Mouse (Mus musculus) retina, adult 2 months (tissue): ENCODE data around the gene Ccdc3.
A peak's percentile ranks its signal among the peaks of the same experiment; 100 is the strongest.

Experiments used
- DNase-seq: peaks from one replicate; pipeline ENCODE4 v3.0.0-alpha.2; 2012; ENCODE audit warnings: low read depth, low spot score

Gene Ccdc3

DNA sequence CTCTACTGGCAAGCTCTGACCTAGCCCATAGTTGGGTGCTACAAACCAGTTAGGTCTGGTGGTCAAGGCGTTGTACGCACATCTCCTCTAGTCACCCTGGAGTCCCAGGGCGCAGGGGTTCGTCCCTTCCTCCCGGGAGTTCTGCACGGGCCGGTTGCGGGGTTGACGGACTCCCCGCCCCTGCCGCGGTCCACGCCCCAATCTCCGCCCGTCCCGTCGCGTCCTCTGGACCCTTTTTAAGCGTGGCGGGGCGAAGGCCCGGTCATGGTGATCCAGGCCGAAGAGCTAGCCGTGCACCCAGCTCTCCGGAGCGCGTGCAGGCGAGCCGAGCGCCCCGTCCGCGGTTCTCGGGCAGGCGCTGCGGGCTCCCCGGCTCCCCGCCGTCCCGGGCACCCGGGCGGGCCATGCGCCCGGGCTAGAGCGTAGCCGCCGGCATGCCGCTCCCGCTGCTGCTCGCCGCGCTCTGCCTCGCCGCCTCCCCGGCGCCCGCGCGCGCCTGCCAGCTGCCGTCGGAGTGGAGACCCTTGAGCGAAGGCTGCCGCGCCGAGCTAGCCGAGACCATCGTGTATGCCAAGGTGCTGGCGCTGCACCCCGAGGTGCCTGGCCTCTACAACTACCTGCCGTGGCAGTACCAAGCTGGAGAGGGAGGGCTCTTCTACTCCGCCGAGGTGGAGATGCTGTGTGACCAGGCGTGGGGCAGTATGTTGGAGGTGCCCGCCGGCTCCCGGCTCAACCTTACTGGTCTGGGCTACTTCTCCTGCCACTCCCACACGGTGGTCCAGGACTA lies at the start of gene Ccdc3:
Gene Ccdc3 (plus strand): TSS at position 277 of the 787 bp plus-strand sequence.
- DNase-seq, result no peak

DNA sequence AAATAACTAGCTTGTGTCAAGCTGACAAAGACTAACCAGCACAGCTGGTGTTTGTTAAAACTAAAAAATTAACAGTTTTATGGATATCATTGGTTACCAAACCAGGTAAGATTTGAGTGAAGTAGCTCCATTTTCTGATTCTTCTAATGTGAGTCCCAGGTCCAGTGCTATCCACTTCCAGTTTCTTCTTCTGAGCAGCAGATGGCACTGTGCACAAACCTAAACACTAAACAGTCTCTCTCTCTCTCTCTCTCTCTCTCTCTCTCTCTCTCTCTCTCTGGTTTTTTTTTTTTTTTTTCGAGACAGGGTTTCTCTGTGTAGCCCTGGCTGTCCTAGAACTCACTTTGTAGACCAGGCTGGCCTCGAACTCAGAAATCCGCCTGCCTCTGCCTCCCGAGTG lies 47.2 kb upstream of the Ccdc3 start:
- peak; percentile 50 for DNase-seq

DNA sequence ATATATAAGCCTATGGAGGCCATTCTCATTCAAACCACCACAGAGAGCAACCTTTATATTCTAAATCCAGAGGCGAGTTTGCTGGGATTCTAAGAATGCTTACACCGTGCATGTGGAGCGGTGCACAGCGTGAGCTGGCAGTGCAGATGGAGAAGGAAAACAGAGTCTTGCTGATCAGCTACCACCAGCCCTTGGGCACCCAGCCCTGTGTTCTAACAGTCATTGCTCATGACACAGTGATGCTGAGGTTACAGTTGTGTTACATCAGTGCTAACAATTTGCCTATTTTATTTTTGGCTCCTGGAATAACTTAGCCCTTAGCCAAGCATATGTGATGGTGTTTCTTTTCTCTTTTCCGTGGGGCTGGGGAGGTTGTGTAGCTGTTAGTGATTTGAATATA lies 42.7 kb upstream of the Ccdc3 start:
- no peak for DNase-seq

DNA sequence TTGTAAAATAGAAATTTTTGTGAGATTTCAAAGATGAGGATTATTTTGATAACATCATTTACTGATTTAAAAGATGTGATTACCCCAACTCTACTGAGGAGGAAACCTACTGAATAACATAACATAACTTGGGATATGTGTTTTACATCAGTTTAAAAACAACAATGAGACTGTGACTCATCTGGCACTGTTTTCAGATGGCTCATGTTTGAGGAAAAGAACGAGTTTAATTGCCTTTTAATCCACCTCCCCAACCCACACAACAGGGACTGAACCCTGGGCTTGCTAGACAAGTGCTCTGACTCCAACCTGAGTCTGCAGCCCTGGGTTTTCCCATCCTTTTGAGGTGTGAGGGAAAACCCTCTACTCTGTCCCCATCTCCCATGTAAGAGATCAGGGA lies 42.3 kb upstream of the Ccdc3 start:
- DNase-seq, result no peak

DNA sequence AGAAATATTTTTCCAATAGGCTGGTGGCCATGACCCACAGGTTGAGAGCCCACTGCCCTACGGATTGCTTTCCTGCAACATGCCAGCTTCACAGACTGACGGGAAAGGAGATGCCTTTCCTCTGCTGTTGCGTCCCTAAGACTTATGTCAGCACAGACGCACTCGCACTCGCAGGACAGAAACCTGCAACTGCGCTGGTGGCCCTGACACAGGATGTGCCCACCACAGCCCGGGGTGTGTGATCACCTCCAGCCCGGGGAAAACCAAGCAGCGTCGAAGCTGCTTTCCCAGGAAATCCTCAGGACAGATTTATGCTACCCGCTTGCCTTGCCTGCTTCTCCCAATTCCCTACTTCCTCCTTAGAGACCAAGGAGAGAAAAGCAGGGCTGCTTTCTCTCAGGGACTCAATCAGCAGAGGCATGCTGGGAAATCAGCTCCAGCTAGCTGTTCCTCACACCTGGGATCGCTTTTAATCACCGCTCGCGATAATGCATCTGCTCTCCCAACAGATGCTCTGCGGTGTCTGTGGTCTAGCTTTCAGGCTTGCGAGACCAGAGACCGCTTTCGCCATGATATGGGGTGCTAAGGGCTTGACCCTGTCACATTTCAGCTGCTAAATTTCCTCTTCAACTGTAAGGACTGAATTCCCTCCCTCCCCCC lies 39.7 kb upstream of the Ccdc3 start:
- DNase-seq, result no peak

DNA sequence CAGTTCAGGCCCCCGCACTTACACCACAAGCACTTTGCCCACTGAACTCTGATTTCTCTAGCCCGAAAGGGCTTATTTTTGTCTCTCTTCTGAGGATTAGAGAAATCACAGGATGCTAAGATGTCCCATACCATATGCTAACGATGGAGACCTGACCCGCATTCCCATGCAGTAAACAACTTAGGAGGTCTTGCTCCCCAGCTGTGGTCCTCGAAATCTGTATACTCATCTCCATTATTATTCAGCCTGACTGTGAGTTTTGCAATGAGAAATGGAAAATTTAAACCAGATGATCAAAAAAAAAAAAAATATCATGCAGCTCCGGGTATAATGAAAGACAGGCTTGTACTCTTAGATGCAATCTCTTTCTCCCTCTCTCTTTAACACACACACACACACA lies 38.4 kb upstream of the Ccdc3 start:
- no peak for DNase-seq

DNA sequence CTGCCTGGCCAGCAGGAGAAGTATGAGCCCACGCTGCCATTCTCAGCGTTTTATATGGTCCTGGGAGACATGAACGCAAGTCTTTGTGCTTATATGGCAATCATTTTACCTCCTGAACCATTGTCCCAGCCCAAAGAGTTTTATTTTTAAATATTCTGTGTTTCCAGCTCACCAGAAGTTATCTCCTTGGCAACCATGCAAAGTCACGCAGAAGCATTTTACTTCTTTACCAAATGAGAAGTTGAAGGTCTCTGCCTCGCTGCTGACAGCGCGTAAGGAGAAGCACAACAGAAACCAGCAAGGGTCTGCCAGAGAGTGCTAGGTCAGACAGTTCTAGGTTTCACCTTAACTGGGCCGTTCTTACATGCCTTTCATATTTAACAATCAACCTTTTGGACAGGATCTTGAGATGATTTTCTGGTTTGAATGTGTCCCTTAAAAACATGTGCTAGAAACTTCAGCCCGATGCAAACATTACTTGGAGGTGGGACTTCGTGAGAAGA lies 35.8 kb upstream of the Ccdc3 start:
- DNase-seq, result no peak

DNA sequence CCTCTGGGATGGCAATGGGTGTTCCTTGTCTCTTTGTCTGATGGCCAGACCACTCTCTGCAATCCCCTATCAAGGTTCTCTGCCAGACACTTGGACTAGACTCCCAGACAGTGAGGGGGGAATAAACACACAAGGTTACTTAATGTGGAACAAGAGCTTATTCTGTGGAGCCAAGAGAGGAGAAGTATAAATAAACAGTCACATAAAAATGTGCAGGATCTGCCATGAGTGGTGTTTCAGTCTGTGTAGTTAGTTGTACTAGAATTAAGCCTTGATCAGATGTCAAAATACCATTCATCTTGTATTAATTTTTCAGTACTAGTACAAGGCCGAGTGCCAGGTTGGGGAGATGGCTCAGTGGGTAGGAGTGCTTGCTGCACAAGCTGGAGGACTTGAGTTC lies 34.7 kb upstream of the Ccdc3 start:
- no peak for DNase-seq

DNA sequence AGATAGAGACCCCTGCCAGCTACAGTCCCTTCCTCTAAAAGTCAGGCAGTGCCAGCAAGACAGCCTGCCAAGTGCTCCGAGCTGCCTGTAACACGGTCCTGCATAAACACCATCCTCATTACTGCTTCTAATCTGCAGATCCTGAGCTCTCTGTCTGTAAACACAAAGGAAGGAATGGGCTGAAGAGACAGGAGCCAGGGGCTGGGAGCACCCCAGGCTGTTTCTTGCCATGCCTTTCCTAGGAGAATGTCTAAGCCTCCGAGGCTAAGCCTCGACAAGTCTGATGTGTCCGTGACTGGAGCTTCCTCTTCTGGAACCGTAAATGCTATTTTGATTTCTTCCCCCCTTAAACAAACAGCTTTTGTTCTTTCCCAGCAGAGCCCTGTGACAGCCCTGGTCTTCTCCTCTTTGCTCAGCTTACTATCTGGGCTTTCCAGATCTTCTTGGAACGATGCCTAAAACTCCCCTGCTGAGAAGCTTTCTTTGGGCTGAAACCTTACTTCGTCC lies 24.7 kb upstream of the Ccdc3 start:
- DNase-seq, result no peak

DNA sequence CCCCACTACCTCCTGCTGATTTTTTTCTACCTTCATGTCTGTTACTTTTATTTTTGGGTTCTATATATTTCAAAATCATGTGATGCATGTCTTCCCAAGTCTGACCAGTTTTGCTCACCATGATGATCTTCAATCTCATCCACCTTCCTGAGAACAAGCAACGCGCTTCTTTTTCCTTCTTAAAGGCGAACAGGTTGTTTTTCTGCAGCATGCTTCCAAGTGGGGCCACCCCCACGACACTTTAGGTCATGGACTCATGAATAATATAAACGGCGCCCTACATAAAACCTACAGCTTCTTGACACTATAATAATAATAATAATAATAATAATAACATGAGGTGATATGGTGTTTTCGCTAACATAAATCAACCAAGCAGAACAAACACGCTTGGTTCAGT lies 23.2 kb upstream of the Ccdc3 start:
- no peak for DNase-seq

DNA sequence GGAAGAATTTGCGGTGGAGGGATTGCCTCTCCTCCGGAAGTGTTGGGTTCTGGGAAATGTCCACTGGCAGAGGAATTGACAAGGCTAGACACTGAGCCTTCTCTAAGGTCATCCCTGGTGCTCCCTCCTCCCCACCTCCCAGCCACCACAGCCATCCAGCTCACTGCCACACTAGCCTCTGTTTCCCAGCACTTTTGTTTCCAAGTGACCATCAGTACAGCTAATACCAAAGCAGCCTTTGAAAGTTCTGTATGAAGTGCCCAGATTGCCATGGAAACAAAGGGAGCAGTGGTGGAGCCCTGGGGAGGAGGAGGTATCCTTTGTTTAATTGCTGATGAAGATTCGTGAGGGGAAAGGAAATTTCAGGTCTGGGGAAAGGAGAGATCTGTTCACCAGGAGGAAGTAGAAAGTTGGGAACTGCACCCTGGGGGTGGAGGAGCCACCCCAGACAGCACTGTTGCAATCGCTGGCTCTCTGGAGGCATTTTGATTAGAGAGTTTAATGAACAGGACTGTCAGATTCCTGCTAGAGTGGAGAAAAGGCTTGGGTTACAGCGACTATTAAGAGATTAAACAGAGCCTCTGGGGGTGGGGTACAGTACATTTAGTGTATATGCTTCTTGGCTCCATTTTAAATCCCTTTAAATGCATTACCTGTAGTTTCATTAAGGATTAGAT lies 20.6 kb upstream of the Ccdc3 start:
- DNase-seq, result no peak

DNA sequence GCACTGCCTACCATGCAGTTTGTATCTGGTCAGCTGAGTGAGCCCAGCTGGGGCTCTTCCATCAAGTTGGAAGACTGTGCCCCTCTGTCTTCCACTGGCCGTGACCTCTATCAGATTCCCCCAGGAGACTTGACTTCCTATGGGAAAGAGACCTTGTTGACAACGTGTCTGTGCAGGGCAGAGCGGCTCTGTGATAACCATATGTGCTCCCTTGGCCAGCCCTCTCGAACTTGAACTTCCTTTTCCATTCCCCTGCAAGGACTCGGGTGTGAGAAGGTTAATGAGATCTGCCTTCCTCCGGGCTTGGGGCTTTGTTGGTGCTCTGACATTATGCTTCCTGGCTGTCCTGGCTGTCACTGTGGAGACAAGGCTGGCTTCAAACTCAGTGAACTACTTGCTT lies 12.1 kb upstream of the Ccdc3 start:
- DNase-seq, result no peak

DNA sequence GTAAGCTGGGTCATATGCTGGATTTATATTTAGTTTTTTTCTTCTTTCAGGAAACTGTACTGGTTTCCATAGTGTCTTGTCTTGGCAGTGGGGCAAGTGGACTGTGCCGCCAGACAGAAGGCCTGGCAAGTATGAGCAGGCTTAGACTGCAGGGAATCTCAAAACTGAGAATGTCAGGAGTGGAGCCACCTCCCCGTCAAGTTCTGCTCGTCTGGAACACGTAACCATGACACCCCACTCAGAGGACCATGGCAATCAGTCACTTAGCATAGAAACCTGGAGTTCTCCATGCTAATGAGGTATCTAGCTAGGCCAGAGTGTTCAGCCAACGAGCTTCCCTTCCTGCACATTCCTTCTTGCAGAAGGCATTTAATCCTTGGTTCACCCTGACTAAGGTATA lies 10.2 kb upstream of the Ccdc3 start:
- DNase-seq, result no peak

DNA sequence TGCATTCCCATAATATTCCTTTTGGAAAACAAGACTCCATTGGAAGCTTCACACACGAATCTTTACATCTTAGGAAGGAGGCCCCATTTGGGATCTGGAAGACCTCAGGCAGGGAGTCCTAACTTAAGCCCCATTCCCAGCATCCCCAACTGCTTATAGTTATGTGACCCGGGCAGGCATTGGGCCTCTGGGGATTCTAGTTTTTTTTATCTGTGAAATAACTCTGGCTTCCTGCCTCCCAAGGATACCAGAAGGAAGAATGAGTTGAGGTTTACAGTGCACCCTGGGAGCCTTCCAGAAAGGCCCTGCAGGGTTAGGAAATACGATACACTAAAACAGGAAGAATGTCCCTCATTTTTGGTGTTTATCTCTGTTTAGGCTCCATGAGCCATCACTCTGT lies 8.5 kb upstream of the Ccdc3 start:
- DNase-seq, result no peak

DNA sequence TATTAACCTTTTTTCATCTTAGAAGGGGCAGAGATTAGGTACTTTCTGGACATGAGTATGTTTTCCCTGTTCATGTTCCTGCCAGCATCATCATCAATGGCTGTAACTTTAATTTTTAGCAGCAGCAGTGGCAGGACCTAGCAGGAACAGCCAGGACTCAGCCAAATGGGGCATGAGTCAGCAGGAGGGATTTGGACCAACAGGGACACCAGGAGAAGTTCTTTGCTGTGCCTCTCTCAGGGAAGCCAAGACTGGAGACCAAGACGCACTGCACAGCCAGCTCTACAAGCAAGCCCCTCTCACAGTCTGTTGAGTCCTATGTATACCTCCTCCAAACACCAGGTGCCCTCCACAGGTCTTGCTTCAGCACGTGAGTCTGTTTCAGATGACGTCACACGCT lies 5.5 kb upstream of the Ccdc3 start:
- no peak for DNase-seq

DNA sequence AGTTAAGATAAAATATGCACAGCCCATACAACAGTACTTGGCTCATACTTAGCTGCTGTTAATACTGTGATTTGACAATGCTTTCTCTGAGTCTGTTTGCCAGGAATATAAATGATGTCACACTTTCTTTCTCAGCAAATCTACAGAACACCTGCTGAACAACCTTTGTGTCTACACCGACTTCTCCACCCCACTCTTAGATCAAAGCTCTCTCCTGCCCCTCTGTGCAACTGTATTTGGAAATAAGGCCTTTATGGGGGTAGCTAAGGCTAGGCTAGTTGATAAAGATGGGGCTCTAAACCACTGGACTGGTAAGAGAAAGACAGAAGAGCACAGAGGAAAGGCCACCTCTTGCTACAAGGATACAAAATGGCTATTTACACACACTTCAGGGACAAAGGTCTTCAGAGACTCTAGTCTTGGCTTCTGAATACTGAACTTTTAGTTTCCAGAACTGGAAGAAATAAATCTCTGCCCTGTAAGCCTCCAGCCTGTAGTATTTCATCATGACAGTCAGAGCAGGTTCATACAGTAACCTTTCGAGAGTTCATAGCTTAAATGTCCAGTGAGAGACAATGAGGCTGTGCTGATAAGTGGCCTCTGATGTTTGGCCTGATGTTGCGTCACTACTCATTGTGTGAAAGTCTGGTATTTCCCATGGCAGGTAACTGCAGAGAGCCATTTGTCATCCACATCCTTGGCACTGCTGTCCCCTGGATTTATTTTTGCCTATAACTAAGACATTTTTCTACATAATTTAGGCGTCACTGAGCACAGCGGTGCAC lies 2.4 kb upstream of the Ccdc3 start:
- no peak for DNase-seq

DNA sequence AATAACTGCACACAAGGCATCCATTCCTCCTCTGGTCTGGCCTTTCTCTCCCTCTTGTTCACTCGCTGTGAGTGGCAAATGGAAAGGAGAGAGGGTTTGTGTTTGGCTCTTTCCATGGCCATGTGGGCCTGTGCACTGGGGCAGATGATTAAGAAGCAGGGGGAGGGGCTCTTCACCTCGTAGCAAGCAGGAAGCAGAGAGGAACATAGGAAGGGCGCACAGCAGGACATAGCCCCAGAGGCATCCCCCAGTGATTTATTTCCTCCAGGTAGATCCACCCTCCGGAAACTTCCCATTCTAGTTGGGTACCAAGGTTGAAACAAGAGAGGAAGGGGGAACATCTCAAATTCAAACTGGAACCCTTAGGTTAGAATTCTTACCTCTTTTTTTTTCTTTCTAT lies 2.4 kb downstream of the Ccdc3 start:
- no peak for DNase-seq

DNA sequence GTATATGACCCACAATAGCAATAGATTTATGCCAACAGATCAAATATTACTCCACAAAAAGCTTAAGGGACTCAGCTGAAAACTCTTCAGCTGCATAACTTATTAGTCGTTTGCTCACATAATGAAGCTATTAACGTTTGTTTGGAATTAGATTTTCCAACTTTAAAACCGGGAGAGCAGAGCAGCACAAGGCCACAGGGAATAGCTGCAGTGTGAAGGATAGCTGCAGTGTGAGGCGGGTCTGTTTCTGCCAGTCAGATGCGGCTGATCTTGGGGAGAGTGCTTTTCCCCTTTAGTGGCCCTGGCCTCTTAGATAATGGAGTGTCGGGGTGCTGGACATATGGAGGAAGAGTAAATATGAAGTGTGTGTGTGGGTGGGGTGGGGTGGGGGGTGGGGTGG lies 6.9 kb downstream of the Ccdc3 start:
- DNase-seq, result no peak

DNA sequence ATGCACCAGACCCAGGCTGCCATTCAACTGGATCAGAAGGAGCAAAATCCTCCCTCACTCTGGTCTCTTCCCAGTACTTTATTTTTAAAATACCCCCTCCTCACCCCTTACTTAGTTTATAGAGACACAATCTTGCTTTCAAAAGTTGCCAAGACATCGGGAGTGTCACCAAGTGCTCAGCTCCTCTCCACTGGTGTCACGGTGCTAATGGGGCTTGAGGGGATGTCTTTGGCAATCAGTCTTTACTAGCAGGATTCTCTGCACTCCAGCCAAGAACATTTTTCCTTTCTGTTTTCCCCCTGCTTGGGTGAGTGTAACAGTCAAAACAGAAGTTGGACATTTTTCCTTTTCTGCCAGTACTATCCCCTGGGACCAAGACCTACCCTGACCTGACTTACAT lies 10.3 kb downstream of the Ccdc3 start:
- DNase-seq, result no peak

DNA sequence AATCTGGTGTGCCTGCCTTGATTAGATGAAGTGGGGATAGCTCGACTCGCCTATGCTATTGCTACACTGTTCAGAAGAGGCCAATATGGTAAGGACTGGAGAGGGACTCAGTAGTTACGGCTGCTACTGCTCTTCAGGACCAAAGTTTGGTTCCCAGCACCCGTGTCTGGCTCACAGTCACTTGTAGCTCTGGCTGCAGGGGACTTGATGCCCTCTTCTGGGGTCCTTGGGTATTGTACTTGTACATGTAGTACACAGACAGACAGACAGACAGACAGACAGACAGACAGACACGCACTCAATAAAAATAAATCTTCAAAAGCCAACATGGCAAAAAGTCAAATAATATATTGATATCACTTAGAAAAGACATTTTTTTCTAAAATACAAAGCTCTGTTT lies 17.1 kb downstream of the Ccdc3 start:
- no peak for DNase-seq

DNA sequence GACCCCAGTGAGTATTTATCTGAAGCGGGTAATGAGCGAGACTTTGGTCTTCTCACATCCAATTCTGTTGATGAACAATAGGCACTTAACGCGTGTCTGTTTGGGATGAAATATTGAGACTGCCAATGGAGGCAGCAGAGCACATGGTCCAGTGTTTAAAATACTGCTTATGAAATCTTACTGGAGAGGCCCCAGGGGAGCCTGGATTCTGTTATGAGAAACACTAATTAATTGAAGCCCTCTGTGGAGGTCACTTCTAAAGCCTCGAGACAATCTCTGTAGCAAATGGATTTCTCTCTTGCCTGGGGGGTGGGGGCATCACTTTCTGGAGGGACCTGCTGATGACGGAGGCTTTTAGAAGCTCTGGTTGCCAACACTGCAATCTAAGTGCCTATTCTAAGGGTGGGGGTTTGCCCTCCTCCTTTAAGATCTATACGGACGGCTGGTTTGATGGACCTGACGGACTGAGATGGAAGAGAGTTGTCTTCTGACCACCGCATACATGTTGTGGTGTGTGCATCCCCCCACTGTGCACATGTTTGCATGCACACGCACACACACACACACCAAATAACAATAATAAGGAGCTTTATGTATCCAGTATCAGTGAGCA lies 22.8 kb downstream of the Ccdc3 start:
- no peak for DNase-seq
